Mouse (Mus musculus) forebrain, embryonic 14.5 days (tissue): ENCODE data around the gene Fam243. TPM values are rescaled to one million over a fixed set of nuclear protein-coding genes. Genes with fewer than 3 reads are reported as not detected.

ENCODE experiments used
- ATAC-seq: fragments of 200-750 bp; cut with Nextera tagmentation; 2 replicates; pipeline ENCODE4 v1.8.0; 2017; ENCODE audit warnings: mild to moderate bottlenecking, moderate library complexity
- DNase-seq: peaks from one replicate; pipeline ENCODE4 v3.0.0-alpha.2; 2015; ENCODE audit warnings: low spot score
- H3K27ac ChIP-seq: fragments of 300-500 bp; sonication (generic); 2 replicates; pipeline ENCODE4 v1.5.1; 2014; ENCODE audit warnings: low read depth, mild to moderate bottlenecking, control low read depth, low read length, moderate library complexity
- H3K27me3 ChIP-seq: fragments of 300-500 bp; sonication (generic); replicated peaks from 2 replicates; pipeline ENCODE4 v1.6.1; 2014; ENCODE audit warnings: low read length, control low read depth, mixed read lengths; ENCODE audit not compliant: control insufficient read depth, insufficient read depth
- H3K36me3 ChIP-seq: fragments of 300-500 bp; sonication (generic); 2 replicates; pipeline ENCODE4 v1.6.1; 2014; ENCODE audit warnings: low read length, control low read depth; ENCODE audit not compliant: control insufficient read depth, insufficient read depth
- H3K4me1 ChIP-seq: fragments of 300-500 bp; sonication (generic); 2 replicates; pipeline ENCODE4 v1.6.1; 2014; ENCODE audit warnings: antibody characterized with exemption, low read length, control low read depth; ENCODE audit not compliant: control insufficient read depth, insufficient read depth
- H3K4me2 ChIP-seq: fragments of 300-500 bp; sonication (generic); 2 replicates; pipeline ENCODE4 v1.6.1; 2014; ENCODE audit warnings: mild to moderate bottlenecking, control low read depth, low read length
- H3K4me3 ChIP-seq: fragments of 300-500 bp; sonication (generic); 2 replicates; pipeline ENCODE4 v1.5.1; 2014; ENCODE audit warnings: low read depth, low read length, control low read depth
- H3K9ac ChIP-seq: fragments of 300-500 bp; sonication (generic); 2 replicates; pipeline ENCODE4 v1.6.1; 2014; ENCODE audit warnings: mild to moderate bottlenecking, low read length, control low read depth, moderate library complexity
- H3K9me3 ChIP-seq: fragments of 300-500 bp; sonication (generic); replicated peaks from 2 replicates; pipeline ENCODE4 v1.6.1; 2016; ENCODE audit warnings: low read length, control low read depth, mixed read lengths; ENCODE audit not compliant: control insufficient read depth
- WGBS: fragments of 180-500 bp; shearing (Covaris S2); extraction: QIAGEN DNeasy Blood & Tissue Kit; methylation state at CpG from one replicate; pipeline ENCODE4 v1.1.7; 2014; 5-methylcytosine and 5-hydroxymethylcytosine counted together
- polyA plus RNA-seq: library from polyadenylated mRNA; unstranded; fragments of >200 nt; fragmentation: Nextera tagmentation; extraction: Ambion mirVana; gene quantifications from 2 replicates; pipeline ENCODE4 v1.2.1, GENCODE M21; 2014

Gene Fam243
- polyA plus RNA-seq, 1 experiment from 2014 or later, result 0.13 TPM

- H3K36me3 ChIP-seq, result no peaks in the 10 kb centered on the region
- H3K9me3 ChIP-seq, result no peaks in the 10 kb centered on the region
- no peak overlapping the region for H3K4me2 ChIP-seq
- no peak overlapping the region for H3K27ac ChIP-seq
- DNase-seq (no peak), ATAC-seq (no peak)
- 0 out of 2 replicates have a peak overlapping the region, but pooled peaks have one; percentile 1 for H3K9ac ChIP-seq
- WGBS, result 35% methylated on average over 12 of the region's 12 CpGs
- no peaks in the 10 kb centered on the region for H3K27me3 ChIP-seq
- H3K4me3 ChIP-seq, result no peak overlapping the region
- no peaks in the 10 kb centered on the region for H3K4me1 ChIP-seq
Observed at GRCm38 (mm10) chr16:92294267-92294970, 26.8 kb downstream of the Fam243 start.

- Histone ChIP-seq H3K9me3 (no peaks in the 10 kb centered on the region), H3K4me3 (no peak within 1 kb of the TSS), H3K4me1 (no peaks in the 10 kb centered on the region), H3K27me3 (no peaks in the 10 kb centered on the region), H3K9ac (no peak within 1 kb of the TSS), H3K36me3 (no peaks in the 10 kb centered on the region), H3K27ac (no peak within 1 kb of the TSS), H3K4me2 (no peak within 1 kb of the TSS)
- DNase-seq, result no peak
- no peak for ATAC-seq
- WGBS, result 80% methylated on average over 10 of the region's 10 CpGs
Observed at GRCm38 (mm10) chr16:92292101-92292500, 29.1 kb downstream of the Fam243 start, which contains the start of gene Kcne2. Kcne2 (plus strand) TSS chr16:92292389.

- Histone ChIP-seq H3K27ac (no peak overlapping the region), H3K9ac (no peak overlapping the region), H3K4me1 (no peaks in the 10 kb centered on the region), H3K4me2 (no peak overlapping the region), H3K36me3 (no peaks in the 10 kb centered on the region), H3K9me3 (no peaks in the 10 kb centered on the region), H3K27me3 (no peaks in the 10 kb centered on the region), H3K4me3 (no peak overlapping the region)
- DNase-seq, result no peak
- ATAC-seq, result no peak
Observed at GRCm38 (mm10) chr16:92290045-92290444, 31.2 kb downstream of the Fam243 start.

GRCm38 (mm10) chr16:92288778-92289177 is 32.5 kb downstream of the Fam243 start:
- ATAC-seq, result no peak

GRCm38 (mm10) chr16:92286609-92287008 is 34.6 kb downstream of the Fam243 start:
- Histone ChIP-seq H3K4me3 (no peak overlapping the region), H3K27me3 (no peaks in the 10 kb centered on the region), H3K4me2 (no peak overlapping the region), H3K9me3 (no peaks in the 10 kb centered on the region), H3K36me3 (no peaks in the 10 kb centered on the region), H3K9ac (no peak overlapping the region), H3K27ac (no peak overlapping the region), H3K4me1 (no peaks in the 10 kb centered on the region)
- ATAC-seq (peak; percentile 52; the same call in 1 of the 2 replicates), DNase-seq (peak; percentile 90)
- 12% methylated on average over 7 of the region's 7 CpGs for WGBS

More at GRCm38 (mm10) chr16:92288778-92289177, 32.5 kb downstream of the Fam243 start:
- peak; percentile 45 for DNase-seq
- no peaks in the 10 kb centered on the region for H3K4me1 ChIP-seq
- H3K36me3 ChIP-seq, result no peaks in the 10 kb centered on the region
- H3K27ac ChIP-seq, result no peak overlapping the region
- H3K27me3 ChIP-seq, result no peaks in the 10 kb centered on the region
- 89% methylated on average over 9 of the region's 9 CpGs for WGBS
- no peak overlapping the region for H3K4me2 ChIP-seq
- no peak overlapping the region for H3K9ac ChIP-seq
- no peak overlapping the region for H3K4me3 ChIP-seq
- no peaks in the 10 kb centered on the region for H3K9me3 ChIP-seq

GRCm38 (mm10) chr16:92285068-92285467 is 36.2 kb downstream of the Fam243 start:
- ATAC-seq (no peak), DNase-seq (no peak)
- Histone ChIP-seq H3K4me1 (no peaks in the 10 kb centered on the region), H3K27ac (no peak overlapping the region), H3K27me3 (no peaks in the 10 kb centered on the region), H3K36me3 (no peaks in the 10 kb centered on the region), H3K4me3 (no peak overlapping the region), H3K4me2 (no peak overlapping the region), H3K9me3 (no peaks in the 10 kb centered on the region), H3K9ac (no peak overlapping the region)
- 64% methylated on average over 10 of the region's 10 CpGs for WGBS

- 77% methylated on average over 5 of the region's 5 CpGs for WGBS
- Histone ChIP-seq H3K4me1 (no peaks in the 10 kb centered on the region), H3K9me3 (no peaks in the 10 kb centered on the region), H3K4me3 (no peak overlapping the region), H3K36me3 (no peaks in the 10 kb centered on the region), H3K4me2 (no peak overlapping the region), H3K27ac (no peak overlapping the region), H3K27me3 (no peaks in the 10 kb centered on the region), H3K9ac (no peak overlapping the region)
- no peak for ATAC-seq
- no peak for DNase-seq
Observed at GRCm38 (mm10) chr16:92282671-92283070, 38.6 kb downstream of the Fam243 start.

- Histone ChIP-seq H3K4me1 (no peaks in the 10 kb centered on the region), H3K4me2 (no peak overlapping the region), H3K4me3 (no peak overlapping the region), H3K36me3 (no peaks in the 10 kb centered on the region), H3K27ac (no peak overlapping the region), H3K9me3 (no peaks in the 10 kb centered on the region), H3K27me3 (no peaks in the 10 kb centered on the region), H3K9ac (no peak overlapping the region)
- ATAC-seq (no peak), DNase-seq (no peak)
- 80% methylated on average over 4 of the region's 4 CpGs for WGBS
Observed at GRCm38 (mm10) chr16:92275526-92275925, 45.7 kb downstream of the Fam243 start.

GRCm38 (mm10) chr16:92274516-92274915 is 46.7 kb downstream of the Fam243 start:
- no peak for ATAC-seq
- Histone ChIP-seq H3K9ac (no peak overlapping the region), H3K4me1 (no peaks in the 10 kb centered on the region), H3K4me3 (no peak overlapping the region), H3K27ac (no peak overlapping the region), H3K4me2 (no peak overlapping the region), H3K36me3 (no peaks in the 10 kb centered on the region), H3K9me3 (no peaks in the 10 kb centered on the region), H3K27me3 (no peaks in the 10 kb centered on the region)
- DNase-seq, result no peak
- WGBS, result 82% methylated on average over 5 of the region's 5 CpGs
